Mouse (Mus musculus): Measurements from ENCODE around the gene Thra.

Thra gene

GRCm38 (mm10) chr11:98765421-98766309 is 25.2 kb downstream of the Thra start:
- no peak for DNase-seq (ENCODE audit: low spot score in 2 of 2)

- no peak for DNase-seq (ENCODE audit: low spot score in 2 of 2)
These were observed 25.9 kb downstream of the Thra start for GRCm38 (mm10) chr11:98766346-98766745.

- no peak for DNase-seq (ENCODE audit: low spot score in 2 of 2)
These were observed 26.4 kb downstream of the Thra start for GRCm38 (mm10) chr11:98766816-98767215.

- peak in 1 of 2 experiments; percentile 68 for DNase-seq (ENCODE audit: low spot score in 2 of 2)
These were observed 26.8 kb downstream of the Thra start for GRCm38 (mm10) chr11:98767276-98767675.

GRCm38 (mm10) chr11:98767713-98768112 is 27.3 kb downstream of the Thra start:
- no peak for DNase-seq (ENCODE audit: low spot score in 2 of 2)

GRCm38 (mm10) chr11:98768127-98769006 is 27.9 kb downstream of the Thra start:
- DNase-seq (ENCODE audit: low spot score in 2 of 2) = no peak

GRCm38 (mm10) chr11:98769007-98769954 is 28.8 kb downstream of the Thra start:
- no peak for DNase-seq (ENCODE audit: low spot score in 2 of 2)

- DNase-seq (ENCODE audit: low spot score in 2 of 2) = peak in 1 of 2 experiments; percentile 53
These were observed 29.9 kb downstream of the Thra start for GRCm38 (mm10) chr11:98770096-98770975.

GRCm38 (mm10) chr11:98771131-98771530 is 30.7 kb downstream of the Thra start:
- DNase-seq (ENCODE audit: low spot score in 2 of 2) = no peak

- no peak for DNase-seq (ENCODE audit: low spot score in 2 of 2)
These were observed 31.5 kb downstream of the Thra start for GRCm38 (mm10) chr11:98771844-98772525.

- no peak for DNase-seq (ENCODE audit: low spot score in 2 of 2)
These were observed 32.3 kb downstream of the Thra start for GRCm38 (mm10) chr11:98772667-98773171.

- DNase-seq (ENCODE audit: low spot score in 2 of 2) = peak; percentile 92 to 96
These were observed 33.3 kb downstream of the Thra start for GRCm38 (mm10) chr11:98773635-98774295.

GRCm38 (mm10) chr11:98774582-98775347 is 34.3 kb downstream of the Thra start, which contains the start of gene Nr1d1:
TSS of gene Nr1d1 (minus strand) at chr11:98775333.
- no peak for DNase-seq (ENCODE audit: low spot score in 2 of 2)

GRCm38 (mm10) chr11:98775348-98776051 is 35.1 kb downstream of the Thra start:
- peak; percentile 60 to 85 for DNase-seq (ENCODE audit: low spot score in 2 of 2)

GRCm38 (mm10) chr11:98776052-98776764 is 35.8 kb downstream of the Thra start:
- DNase-seq (ENCODE audit: low spot score in 2 of 2) = no peak

GRCm38 (mm10) chr11:98776843-98777590 is 36.6 kb downstream of the Thra start:
- no peak for DNase-seq (ENCODE audit: low spot score in 2 of 2)
